Mouse (Mus musculus) C3H10T1/2 (cell line): ENCODE measurements around the gene Sppl2a. TPM values are rescaled to one million over a fixed set of nuclear protein-coding genes. Genes with fewer than 3 reads are reported as not detected.

Source experiments
- polyA plus RNA-seq, 2 experiments: library from polyadenylated mRNA; unstranded; fragments of >200 nt; fragmentation: generic; extraction: Trizol; gene quantifications; one replicate each; pipeline ENCODE4 v1.2.1; 2012; ENCODE audit warnings: missing spikeins in 2 of 2

Gene Sppl2a
- 1 to 10 TPM in 1 of 2 experiments, under 1 TPM in 1; 0.42 to 8.7 TPM for polyA plus RNA-seq

GRCm38 (mm10) chr2:126932897-126933641, at the start of gene Sppl2a:
Sppl2a (minus strand) TSS chr2:126933235.

GRCm38 (mm10) chr2:126875871-126876796, 56.9 kb downstream of the Sppl2a start, which contains the start of gene Trpm7:
Trpm7 (minus strand) TSS chr2:126876230.

Other genes with a start within 250 kb of the Sppl2a start
- 10 to 100 TPM in 1 of 2 experiments, under 1 TPM in 1; 0.87 to 12.4 TPM for gene Usp8, start 225.9 kb downstream of the Sppl2a start, polyA plus RNA-seq
- 1 to 10 TPM in 1 of 2 experiments, under 1 TPM in 1; 0.78 to 2.5 TPM for gene Usp50, start 149.8 kb downstream of the Sppl2a start, polyA plus RNA-seq
- gene Trpm7, start 57.0 kb downstream of the Sppl2a start, polyA plus RNA-seq: 1 to 10 TPM in 1 of 2 experiments, under 1 TPM in 1; 0.50 to 3.9 TPM
- gene Ap4e1, start 75.5 kb upstream of the Sppl2a start, polyA plus RNA-seq: 1 to 10 TPM in 1 of 2 experiments, under 1 TPM in 1; 0.09 to 1.3 TPM
- gene Blvra, start 137.4 kb upstream of the Sppl2a start, polyA plus RNA-seq: 10 to 100 TPM; 18.3 to 31.4 TPM
- 10 to 100 TPM in 1 of 2 experiments, 1 to 10 TPM in 1; 9.4 to 24.3 TPM for gene Ncaph, start 200.7 kb upstream of the Sppl2a start, polyA plus RNA-seq
- gene Itpripl1, start 210.2 kb upstream of the Sppl2a start, polyA plus RNA-seq: 1 to 10 TPM; 1.1 to 1.2 TPM